Mouse (Mus musculus): ENCODE results near the gene Klhl29. TPM values are rescaled to one million over a fixed set of nuclear protein-coding genes. Genes with fewer than 3 reads are reported as not detected.

Gene Klhl29
- total and polyA plus RNA-seq, 3 experiments: not detected

DNA sequence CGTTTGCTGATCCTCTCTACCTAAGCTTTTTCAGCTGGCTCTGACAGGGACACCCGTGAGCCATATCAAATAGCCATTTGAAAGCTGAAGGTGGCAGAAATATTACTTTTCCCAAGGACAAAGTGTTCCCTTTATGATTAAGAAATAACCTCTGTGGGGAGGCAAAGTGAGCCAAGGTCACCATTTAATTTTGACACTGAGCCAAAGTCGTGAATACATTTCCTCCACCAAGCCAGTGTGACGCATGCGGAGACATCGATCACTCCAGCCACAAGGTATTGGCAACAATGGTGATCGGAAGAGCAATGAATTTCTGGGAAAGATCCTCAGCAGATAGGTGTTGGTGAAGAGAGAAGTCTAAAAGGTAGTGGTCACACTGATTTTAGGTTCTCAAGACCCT is 83.2 kb downstream of the Klhl29 start:
- H3K36me3 ChIP-seq (ENCODE audit: control insufficient read depth in 1 of 2, insufficient read depth in 2 of 2, low read length in 2 of 2): no peaks in the 10 kb centered on the region
- no peak overlapping the region for H3K9ac ChIP-seq (ENCODE audit: control insufficient read depth, low read depth, low read length, poor library complexity, severe bottlenecking)
- H3K4me1 ChIP-seq (ENCODE audit: control insufficient read depth in 1 of 2, insufficient read depth in 2 of 2, low read length in 2 of 2): no peaks in the 10 kb centered on the region
- H3K27me3 ChIP-seq (ENCODE audit: control insufficient read depth in 1 of 2, insufficient read depth in 2 of 2, low read length in 2 of 2): no peaks in the 10 kb centered on the region
- no peak overlapping the region for H3K27ac ChIP-seq (ENCODE audit: control insufficient read depth, low read depth, low read length)
- DNase-seq (ENCODE audit: low read depth, low spot score): no peak
- H3K4me3 ChIP-seq (ENCODE audit: control insufficient read depth in 1 of 2, insufficient read depth in 1 of 2, low read depth in 2 of 2, low read length in 2 of 2): no peak overlapping the region
- H3K79me2 ChIP-seq (ENCODE audit: control insufficient read depth, insufficient read depth, low read length, poor library complexity): no peaks in the 10 kb centered on the region
- no peak for TF ChIP-seq ELF1 (IDR thresholded peaks at IDR 0.05; ENCODE audit: low read depth, low read length)
- TF ChIP-seq SMC3 (IDR thresholded peaks at IDR 0.05; ENCODE audit: low read depth, low read length): no peak
- no peak for TF ChIP-seq ZKSCAN1 (IDR thresholded peaks at IDR 0.05; ENCODE audit: low read depth, low read length)
- no peak for TF ChIP-seq TCF12 (IDR thresholded peaks at IDR 0.05; ENCODE audit: low read depth, low read length)
- no peak for TF ChIP-seq MEF2A (IDR thresholded peaks at IDR 0.05; ENCODE audit: extremely low read depth, insufficient replicate concordance, low read depth, low read length, poor library complexity, severe bottlenecking)
- no peak for TF ChIP-seq TBP (IDR thresholded peaks at IDR 0.05; ENCODE audit: low read depth, low read length)
- TF ChIP-seq BHLHE40 (IDR thresholded peaks at IDR 0.05; ENCODE audit: borderline replicate concordance, low read depth, low read length): no peak
- TF ChIP-seq UBTF (IDR thresholded peaks at IDR 0.05; ENCODE audit: borderline replicate concordance, insufficient read depth, low read depth, low read length): no peak
- no peak for TF ChIP-seq E2F4 (IDR thresholded peaks at IDR 0.05; ENCODE audit: borderline replicate concordance, low read depth, low read length)
- TF ChIP-seq ETS1 (IDR thresholded peaks at IDR 0.05; ENCODE audit: low read depth, low read length): no peak
- TF ChIP-seq ZMIZ1 (IDR thresholded peaks at IDR 0.05; ENCODE audit: low read depth, low read length): no peak
- TF ChIP-seq MXI1 (IDR thresholded peaks at IDR 0.05; ENCODE audit: low read depth, low read length): no peak
- H3K9me3 ChIP-seq (replicated peaks; ENCODE audit: insufficient read depth, low read length): no peaks in the 10 kb centered on the region

DNA sequence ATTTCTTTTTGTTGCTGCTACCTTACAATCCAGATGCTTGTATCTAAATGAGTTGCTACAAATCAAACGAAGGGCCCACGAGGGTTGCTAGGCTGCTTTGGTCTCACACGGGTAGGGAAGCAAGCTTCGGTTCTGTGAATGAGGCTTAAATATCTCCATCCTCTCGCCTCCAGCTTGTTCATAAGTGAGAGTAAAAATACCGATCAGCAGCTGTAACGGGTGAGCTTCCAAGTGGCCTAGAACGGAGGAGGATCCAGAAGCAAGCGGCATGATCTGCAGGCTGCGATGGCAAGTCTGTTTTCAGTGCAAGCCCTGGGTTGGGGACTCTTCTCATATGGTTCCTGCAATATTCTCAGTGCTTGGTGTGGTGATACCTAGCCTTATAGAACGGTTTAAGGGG is 89.9 kb downstream of the Klhl29 start:
- Histone ChIP-seq H3K9me3 (replicated peaks; ENCODE audit: insufficient read depth, low read length) (no peaks in the 10 kb centered on the region), H3K9ac (ENCODE audit: control insufficient read depth, low read depth, low read length, poor library complexity, severe bottlenecking) (no peak overlapping the region), H3K36me3 (ENCODE audit: control insufficient read depth in 1 of 2, insufficient read depth in 2 of 2, low read length in 2 of 2) (no peaks in the 10 kb centered on the region), H3K4me3 (ENCODE audit: control insufficient read depth in 1 of 2, insufficient read depth in 1 of 2, low read depth in 2 of 2, low read length in 2 of 2) (no peak overlapping the region), H3K27me3 (ENCODE audit: control insufficient read depth in 1 of 2, insufficient read depth in 2 of 2, low read length in 2 of 2) (no peaks in the 10 kb centered on the region), H3K27ac (ENCODE audit: control insufficient read depth, low read depth, low read length) (no peak overlapping the region), H3K79me2 (ENCODE audit: control insufficient read depth, insufficient read depth, low read length, poor library complexity) (no peaks in the 10 kb centered on the region), H3K4me1 (ENCODE audit: control insufficient read depth in 1 of 2, insufficient read depth in 2 of 2, low read length in 2 of 2) (no peaks in the 10 kb centered on the region)
- TF ChIP-seq POLR2AphosphoS5 (IDR thresholded peaks at IDR 0.05; ENCODE audit: borderline replicate concordance, low read depth, low read length) (no peak), USF2 (IDR thresholded peaks at IDR 0.05; ENCODE audit: borderline replicate concordance in 1 of 2, insufficient read depth in 1 of 2, low read depth in 1 of 2, low read length in 2 of 2) (no peak)
- DNase-seq (ENCODE audit: low read depth, low spot score): no peak

GRCm38 (mm10) chr12:5284961-5285360 is 90.5 kb downstream of the Klhl29 start:
- Histone ChIP-seq H3K27me3 (ENCODE audit: control insufficient read depth in 1 of 2, insufficient read depth in 2 of 2, low read length in 2 of 2) (no peaks in the 10 kb centered on the region), H3K79me2 (ENCODE audit: control insufficient read depth, insufficient read depth, low read length, poor library complexity) (no peaks in the 10 kb centered on the region), H3K4me3 (ENCODE audit: control insufficient read depth in 1 of 2, insufficient read depth in 1 of 2, low read depth in 2 of 2, low read length in 2 of 2) (no peak overlapping the region), H3K9me3 (replicated peaks; ENCODE audit: insufficient read depth, low read length) (no peaks in the 10 kb centered on the region), H3K4me1 (ENCODE audit: control insufficient read depth in 1 of 2, insufficient read depth in 2 of 2, low read length in 2 of 2) (no peaks in the 10 kb centered on the region), H3K27ac (ENCODE audit: control insufficient read depth, low read depth, low read length) (no peak overlapping the region), H3K9ac (ENCODE audit: control insufficient read depth, low read depth, low read length, poor library complexity, severe bottlenecking) (no peak overlapping the region), H3K36me3 (ENCODE audit: control insufficient read depth in 1 of 2, insufficient read depth in 2 of 2, low read length in 2 of 2) (no peaks in the 10 kb centered on the region)
- no peak for DNase-seq (ENCODE audit: low read depth, low spot score)
- no peak for TF ChIP-seq MAFK (IDR thresholded peaks at IDR 0.05; ENCODE audit: borderline replicate concordance, low read depth, low read length)
- no peak for TF ChIP-seq MYB (IDR thresholded peaks at IDR 0.05; ENCODE audit: low read depth, low read length)
- no peak for TF ChIP-seq TBP (IDR thresholded peaks at IDR 0.05; ENCODE audit: low read depth, low read length)
- no peak for TF ChIP-seq GATA1 (IDR thresholded peaks at IDR 0.05; ENCODE audit: low read depth, low read length)
- TF ChIP-seq GABPA (IDR thresholded peaks at IDR 0.05; ENCODE audit: low read depth, low read length): no peak
- no peak for TF ChIP-seq MAX (IDR thresholded peaks at IDR 0.05; ENCODE audit: low read length)
- TF ChIP-seq MEF2A (IDR thresholded peaks at IDR 0.05; ENCODE audit: extremely low read depth, insufficient replicate concordance, low read depth, low read length, poor library complexity, severe bottlenecking): no peak
- TF ChIP-seq POLR2A (IDR thresholded peaks at IDR 0.05; ENCODE audit: control insufficient read depth in 1 of 2, insufficient read depth in 1 of 2, low read depth in 1 of 2, low read length in 2 of 2, poor library complexity in 1 of 2): no peak
- TF ChIP-seq MYC (IDR thresholded peaks at IDR 0.05; ENCODE audit: low read depth, low read length): no peak
- TF ChIP-seq HCFC1 (IDR thresholded peaks at IDR 0.05; ENCODE audit: low read depth, low read length): no peak
- TF ChIP-seq USF1 (IDR thresholded peaks at IDR 0.05; ENCODE audit: low read depth, low read length): no peak
- TF ChIP-seq ZNF384 (IDR thresholded peaks at IDR 0.05; ENCODE audit: low read depth, low read length): no peak
- TF ChIP-seq NELFE (IDR thresholded peaks at IDR 0.05; ENCODE audit: low read depth, low read length): no peak
- TF ChIP-seq JUND (IDR thresholded peaks at IDR 0.05; ENCODE audit: low read depth, low read length): no peak
